Mouse (Mus musculus): Measurements from ENCODE around the gene Tmprss12.
"Not testable (repeated sequence)": the region's sequence is repeated elsewhere in the genome, so short reads cannot be mapped to it uniquely, and the experiment has no call there.

Tmprss12 gene

GRCm38 (mm10) chr15:100280626-100281025 lies at the start of gene Tmprss12:
Gene Tmprss12 (plus strand): TSS chr15:100280837.
- no peak for DNase-seq (ENCODE audit: low spot score in 2 of 2)

GRCm38 (mm10) chr15:100231616-100232525 lies 48.8 kb upstream of the Tmprss12 start:
- DNase-seq (ENCODE audit: low spot score in 2 of 2), result no peak

- no peak for DNase-seq (ENCODE audit: low spot score in 2 of 2)
These were observed 45.2 kb upstream of the Tmprss12 start for GRCm38 (mm10) chr15:100235208-100235965.

- DNase-seq (ENCODE audit: low spot score in 2 of 2), result no peak
These were observed 43.7 kb upstream of the Tmprss12 start for GRCm38 (mm10) chr15:100236952-100237351.

GRCm38 (mm10) chr15:100241780-100242179 lies 38.9 kb upstream of the Tmprss12 start:
- no peak for DNase-seq (ENCODE audit: low spot score in 2 of 2)

- DNase-seq (ENCODE audit: low spot score in 2 of 2), result no peak
These were observed 34.7 kb upstream of the Tmprss12 start for GRCm38 (mm10) chr15:100245951-100246350.

- no peak for DNase-seq (ENCODE audit: low spot score in 2 of 2)
These were observed 33.3 kb upstream of the Tmprss12 start for GRCm38 (mm10) chr15:100247296-100247695.

- no peak for DNase-seq (ENCODE audit: low spot score in 2 of 2)
These were observed 31.8 kb upstream of the Tmprss12 start for GRCm38 (mm10) chr15:100248665-100249433.

GRCm38 (mm10) chr15:100251153-100251780 lies 29.4 kb upstream of the Tmprss12 start:
- DNase-seq (ENCODE audit: low spot score in 2 of 2), result no peak

GRCm38 (mm10) chr15:100256386-100256785 lies 24.3 kb upstream of the Tmprss12 start:
- no peak for DNase-seq (ENCODE audit: low spot score in 2 of 2)

- no peak for DNase-seq (ENCODE audit: low spot score in 2 of 2)
These were observed 23.3 kb upstream of the Tmprss12 start for GRCm38 (mm10) chr15:100257305-100257704.

GRCm38 (mm10) chr15:100258646-100259425 lies 21.8 kb upstream of the Tmprss12 start:
- DNase-seq (ENCODE audit: low spot score in 2 of 2), result no peak

GRCm38 (mm10) chr15:100260351-100260750 lies 20.3 kb upstream of the Tmprss12 start:
- DNase-seq (ENCODE audit: low spot score in 2 of 2), result not testable (repeated sequence)

GRCm38 (mm10) chr15:100263246-100263905 lies 17.3 kb upstream of the Tmprss12 start:
- DNase-seq (ENCODE audit: low spot score in 2 of 2), result no peak

- DNase-seq (ENCODE audit: low spot score in 2 of 2), result no peak
These were observed 14.9 kb upstream of the Tmprss12 start for GRCm38 (mm10) chr15:100265586-100266325.

- DNase-seq (ENCODE audit: low spot score in 2 of 2), result no peak
These were observed 11.7 kb upstream of the Tmprss12 start for GRCm38 (mm10) chr15:100268916-100269315.

GRCm38 (mm10) chr15:100269776-100270175 lies 10.9 kb upstream of the Tmprss12 start:
- no peak for DNase-seq (ENCODE audit: low spot score in 2 of 2)

GRCm38 (mm10) chr15:100270609-100271008 lies 10.0 kb upstream of the Tmprss12 start:
- not testable (repeated sequence) for DNase-seq (ENCODE audit: low spot score in 2 of 2)

- DNase-seq (ENCODE audit: low spot score in 2 of 2), result no peak
These were observed 9.2 kb upstream of the Tmprss12 start for GRCm38 (mm10) chr15:100271411-100271810.

All from thymus, postnatal 10 days (tissue).